Mouse (Mus musculus): Measurements from ENCODE around the gene Myo16. TPM values are rescaled to one million over a fixed set of nuclear protein-coding genes. Genes with fewer than 3 reads are reported as not detected.

Myo16 gene
- polyA plus RNA-seq, 1 experiment from 2014 or later: 4.1 TPM

GRCm38 (mm10) chr8:10243344-10243743, 89.6 kb downstream of the Myo16 start:
- Histone ChIP-seq H3K9me3 (no peaks in the 10 kb centered on the region), H3K9ac (replicated peaks) (no peak overlapping the region), H3K36me3 (no peaks in the 10 kb centered on the region), H3K4me2 (replicated peaks) (no peak overlapping the region), H3K4me3 (no peak overlapping the region), H3K27me3 (no peaks in the 10 kb centered on the region), H3K4me1 (no peaks in the 10 kb centered on the region), H3K27ac (replicated peaks) (no peak overlapping the region)
- no peak for ATAC-seq (replicated peaks)
- 87% methylated on average over 3 of the region's 3 CpGs for WGBS

DNA sequence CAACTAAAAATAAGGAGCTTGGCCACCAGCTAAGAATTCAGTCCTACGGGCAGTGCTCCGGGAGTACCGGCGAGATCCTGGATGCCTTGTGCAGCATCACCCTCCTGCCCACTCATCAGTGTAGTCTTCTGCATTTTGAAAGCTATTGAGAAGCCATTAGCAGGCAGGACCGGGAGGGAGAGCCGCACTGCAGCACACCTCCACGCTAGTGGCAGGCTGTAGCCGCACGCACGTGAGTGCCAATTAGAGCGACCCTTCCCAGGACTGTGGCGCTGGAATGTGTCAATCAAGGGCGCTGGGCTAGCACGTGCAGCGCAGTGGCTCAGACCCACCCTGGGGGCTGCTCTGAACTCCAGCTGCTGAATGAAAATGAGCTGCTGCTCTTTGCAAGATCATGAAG, 95.4 kb downstream of the Myo16 start:
- peak overlapping the region; percentile 26 for H3K4me3 ChIP-seq
- no peaks in the 10 kb centered on the region for H3K27me3 ChIP-seq
- H3K9ac ChIP-seq (replicated peaks): peak overlapping the region; percentile 30
- peak overlapping the region; percentile 50 for H3K4me2 ChIP-seq (replicated peaks)
- peaks cover 10% of the 10 kb centered on the region for H3K4me1 ChIP-seq
- ATAC-seq (replicated peaks): peak; percentile 87
- no peak overlapping the region for H3K27ac ChIP-seq (replicated peaks)
- H3K9me3 ChIP-seq: no peaks in the 10 kb centered on the region
- no peaks in the 10 kb centered on the region for H3K36me3 ChIP-seq
- 1% methylated on average over 15 of the region's 15 CpGs for WGBS

DNA sequence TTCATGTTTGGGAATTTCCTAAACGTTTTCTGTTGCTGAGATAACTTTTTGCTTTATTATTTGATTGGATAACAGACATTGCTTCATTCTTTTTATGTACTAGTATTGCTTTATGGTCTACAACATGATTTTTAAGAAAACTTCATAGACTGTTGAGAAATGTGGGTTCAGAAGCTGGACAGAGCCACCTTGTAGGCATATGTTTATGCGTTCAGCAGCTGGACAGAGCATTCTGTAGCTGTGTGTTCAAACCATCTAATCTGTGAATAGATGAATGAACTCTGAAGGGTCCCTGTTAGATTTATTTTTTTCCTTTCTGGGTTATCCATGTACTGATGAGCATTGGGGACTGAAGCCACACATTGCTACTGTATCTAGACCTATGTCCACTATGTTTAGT, 102.0 kb downstream of the Myo16 start:
- no peak overlapping the region for H3K4me3 ChIP-seq
- no peaks in the 10 kb centered on the region for H3K36me3 ChIP-seq
- 82% methylated on average over 2 of the region's 2 CpGs for WGBS
- no peaks in the 10 kb centered on the region for H3K27me3 ChIP-seq
- no peak overlapping the region for H3K27ac ChIP-seq (replicated peaks)
- H3K9ac ChIP-seq (replicated peaks): no peak overlapping the region
- H3K9me3 ChIP-seq: no peaks in the 10 kb centered on the region
- no peak for ATAC-seq (replicated peaks)
- no peak overlapping the region for H3K4me2 ChIP-seq (replicated peaks)
- H3K4me1 ChIP-seq: no peaks in the 10 kb centered on the region

GRCm38 (mm10) chr8:10256563-10256962, 102.9 kb downstream of the Myo16 start:
- no peaks in the 10 kb centered on the region for H3K27me3 ChIP-seq
- no peaks in the 10 kb centered on the region for H3K4me1 ChIP-seq
- H3K9ac ChIP-seq (replicated peaks): no peak overlapping the region
- H3K4me3 ChIP-seq: no peak overlapping the region
- no peaks in the 10 kb centered on the region for H3K9me3 ChIP-seq
- no peak for ATAC-seq (replicated peaks)
- 84% methylated on average over 3 of the region's 3 CpGs for whole genome bisulfite sequencing
- no peak overlapping the region for H3K4me2 ChIP-seq (replicated peaks)
- H3K36me3 ChIP-seq: no peaks in the 10 kb centered on the region
- H3K27ac ChIP-seq (replicated peaks): no peak overlapping the region

DNA sequence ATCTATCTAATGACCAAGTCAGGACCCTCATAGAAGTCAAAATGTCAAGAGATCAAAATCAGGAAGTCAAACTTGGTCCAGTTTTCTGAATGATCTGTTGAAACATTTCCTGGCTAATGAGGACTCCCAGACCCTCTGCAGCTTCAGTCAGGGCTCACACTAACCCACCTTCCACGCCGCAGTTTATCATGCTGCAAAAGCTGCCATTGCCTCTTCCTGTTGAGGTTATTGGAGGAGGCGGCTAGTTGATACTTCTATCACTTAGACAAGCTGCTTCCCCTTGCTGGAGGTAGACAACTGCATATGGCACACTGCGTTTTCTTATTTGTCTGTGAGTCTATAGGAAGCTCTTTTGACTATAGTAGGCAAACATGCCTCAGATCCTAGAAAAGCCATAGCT, 116.4 kb downstream of the Myo16 start:
- Histone ChIP-seq H3K4me1 (no peaks in the 10 kb centered on the region), H3K27me3 (no peaks in the 10 kb centered on the region), H3K4me3 (no peak overlapping the region), H3K9me3 (no peaks in the 10 kb centered on the region), H3K4me2 (replicated peaks) (no peak overlapping the region), H3K9ac (replicated peaks) (no peak overlapping the region), H3K36me3 (no peaks in the 10 kb centered on the region), H3K27ac (replicated peaks) (no peak overlapping the region)
- ATAC-seq (replicated peaks): no peak
- 92% methylated on average over 4 of the region's 4 CpGs for WGBS

DNA sequence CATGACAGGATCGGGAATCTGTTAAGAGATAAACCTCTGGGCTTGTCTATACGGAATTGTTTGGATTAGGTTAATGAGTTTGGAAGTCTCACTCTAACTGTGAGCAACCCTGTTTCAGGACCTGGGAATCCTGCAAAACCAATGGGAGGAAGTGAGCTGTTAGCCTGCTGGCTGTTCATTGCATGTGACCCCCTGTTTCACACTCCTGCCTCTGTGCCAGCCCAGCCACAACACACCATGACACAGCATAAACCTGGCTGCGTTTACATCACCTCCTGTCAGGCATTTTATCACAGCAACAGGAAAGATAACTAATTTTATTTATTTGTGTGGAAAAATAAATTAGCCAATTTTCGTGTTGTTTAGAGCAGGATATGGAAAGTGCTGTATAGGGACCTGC, 138.9 kb downstream of the Myo16 start:
- Histone ChIP-seq H3K4me2 (replicated peaks) (no peak overlapping the region), H3K36me3 (no peaks in the 10 kb centered on the region), H3K27me3 (no peaks in the 10 kb centered on the region), H3K9ac (replicated peaks) (no peak overlapping the region), H3K4me1 (no peaks in the 10 kb centered on the region), H3K4me3 (no peak overlapping the region), H3K9me3 (no peaks in the 10 kb centered on the region), H3K27ac (replicated peaks) (no peak overlapping the region)
- ATAC-seq (replicated peaks): no peak
- 73% methylated on average over 4 of the region's 4 CpGs for WGBS

DNA sequence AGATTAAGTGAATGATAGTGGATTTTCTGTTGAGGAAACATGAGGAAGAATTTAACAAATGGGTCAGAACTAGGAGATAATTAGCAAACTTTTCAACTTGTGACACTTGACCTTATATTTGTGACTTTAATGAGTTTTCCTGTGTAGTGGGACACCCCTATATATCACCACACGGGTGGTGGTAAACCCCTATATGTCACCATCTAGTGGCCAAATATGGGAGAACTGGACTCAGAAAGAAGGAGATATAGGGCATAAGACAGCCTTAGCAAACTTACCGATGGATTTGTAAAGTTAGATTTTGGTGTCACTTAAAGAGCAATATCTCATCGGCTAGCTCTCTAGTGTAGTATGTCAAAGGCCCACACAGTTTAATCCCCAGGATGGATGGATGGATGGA, 147.1 kb downstream of the Myo16 start:
- no peak overlapping the region for H3K4me3 ChIP-seq
- H3K36me3 ChIP-seq: no peaks in the 10 kb centered on the region
- H3K9ac ChIP-seq (replicated peaks): no peak overlapping the region
- H3K9me3 ChIP-seq: no peaks in the 10 kb centered on the region
- no peak overlapping the region for H3K4me2 ChIP-seq (replicated peaks)
- no peak for ATAC-seq (replicated peaks)
- peaks cover 16% of the 10 kb centered on the region; the same call in 1 of the 2 replicates for H3K4me1 ChIP-seq
- H3K27ac ChIP-seq (replicated peaks): no peak overlapping the region
- H3K27me3 ChIP-seq: no peaks in the 10 kb centered on the region
- 43% methylated on average over 3 of the region's 3 CpGs for WGBS

DNA sequence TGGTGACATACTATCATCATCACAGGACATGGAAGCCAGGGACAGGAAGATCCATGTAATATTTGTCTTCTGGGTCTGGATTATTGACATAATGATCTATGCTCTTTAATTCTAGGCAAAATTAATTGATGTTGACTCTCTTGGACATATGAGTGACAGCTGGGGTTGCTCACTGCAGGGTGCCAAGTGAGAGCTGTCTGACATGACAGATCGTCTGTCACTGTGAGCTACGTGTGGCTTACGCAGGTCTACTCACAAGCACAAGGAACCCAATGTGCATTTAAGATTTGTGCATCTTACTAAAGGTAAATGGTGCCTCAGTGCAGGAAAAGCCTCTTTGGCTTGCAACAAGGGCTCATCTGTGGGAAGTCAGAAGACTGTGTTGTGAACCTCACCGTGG, 149.3 kb downstream of the Myo16 start:
- Histone ChIP-seq H3K36me3 (no peaks in the 10 kb centered on the region), H3K4me1 (peaks cover 21% of the 10 kb centered on the region), H3K27me3 (no peaks in the 10 kb centered on the region), H3K4me3 (no peak overlapping the region), H3K4me2 (replicated peaks) (no peak overlapping the region), H3K9ac (replicated peaks) (no peak overlapping the region), H3K27ac (replicated peaks) (peak overlapping the region; percentile 36; the same call in 1 of the 2 replicates), H3K9me3 (no peaks in the 10 kb centered on the region)
- ATAC-seq (replicated peaks): no peak
- WGBS: 65% methylated on average over 4 of the region's 4 CpGs

DNA sequence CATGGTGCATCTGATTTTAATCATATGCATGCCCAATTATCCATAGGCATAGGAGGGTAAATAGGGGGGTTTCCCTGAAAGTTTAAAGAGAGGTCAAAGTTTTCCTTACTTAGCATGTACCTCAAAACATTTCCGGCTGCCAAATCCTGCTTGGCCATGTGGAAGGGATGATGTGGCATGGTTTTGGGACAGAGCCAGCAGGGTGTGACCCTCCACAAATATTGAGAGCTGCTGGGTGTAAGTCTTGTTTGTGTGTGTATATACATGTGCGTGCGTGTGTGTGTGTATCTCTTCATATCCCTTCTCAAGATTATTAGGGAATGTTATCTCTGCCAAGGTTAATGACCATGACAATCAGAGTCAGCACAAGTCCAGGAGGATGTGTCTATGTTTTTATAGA, 150.3 kb downstream of the Myo16 start:
- 80% methylated on average over 3 of the region's 3 CpGs for WGBS
- no peak overlapping the region for H3K4me3 ChIP-seq
- no peak for ATAC-seq (replicated peaks)
- H3K4me1 ChIP-seq: peaks cover 22% of the 10 kb centered on the region
- no peak overlapping the region for H3K4me2 ChIP-seq (replicated peaks)
- H3K27me3 ChIP-seq: no peaks in the 10 kb centered on the region
- no peak overlapping the region for H3K9ac ChIP-seq (replicated peaks)
- no peaks in the 10 kb centered on the region for H3K9me3 ChIP-seq
- no peak overlapping the region for H3K27ac ChIP-seq (replicated peaks)
- no peaks in the 10 kb centered on the region for H3K36me3 ChIP-seq

DNA sequence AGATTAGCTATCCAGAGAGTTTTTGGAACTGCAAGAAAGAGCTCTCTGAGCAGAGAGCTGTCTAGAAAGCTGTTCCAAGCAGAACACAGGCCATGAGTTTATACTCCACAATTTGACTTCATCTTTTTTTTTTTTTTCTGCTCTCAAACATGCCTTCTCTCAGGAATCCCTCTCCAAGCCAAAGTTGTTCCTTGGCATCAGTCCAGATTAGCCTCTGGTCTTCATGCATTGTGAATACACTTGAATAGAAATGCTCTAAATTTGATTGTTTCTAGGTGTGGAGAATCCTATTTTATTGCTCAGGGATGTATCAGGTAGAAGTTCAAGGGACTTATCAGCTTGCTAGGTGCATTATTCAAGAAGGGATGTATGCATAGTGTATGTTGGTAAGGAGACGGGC, 151.0 kb downstream of the Myo16 start:
- Histone ChIP-seq H3K9ac (replicated peaks) (no peak overlapping the region), H3K36me3 (no peaks in the 10 kb centered on the region), H3K27ac (replicated peaks) (no peak overlapping the region), H3K4me2 (replicated peaks) (no peak overlapping the region), H3K27me3 (no peaks in the 10 kb centered on the region), H3K4me1 (peaks cover 22% of the 10 kb centered on the region), H3K4me3 (no peak overlapping the region), H3K9me3 (no peaks in the 10 kb centered on the region)
- no peak for ATAC-seq (replicated peaks)
- 67% methylated on average over 1 of the region's 1 CpGs for WGBS

- peaks cover 22% of the 10 kb centered on the region for H3K4me1 ChIP-seq
These were observed 153.6 kb downstream of the Myo16 start for GRCm38 (mm10) chr8:10307345-10307744.

DNA sequence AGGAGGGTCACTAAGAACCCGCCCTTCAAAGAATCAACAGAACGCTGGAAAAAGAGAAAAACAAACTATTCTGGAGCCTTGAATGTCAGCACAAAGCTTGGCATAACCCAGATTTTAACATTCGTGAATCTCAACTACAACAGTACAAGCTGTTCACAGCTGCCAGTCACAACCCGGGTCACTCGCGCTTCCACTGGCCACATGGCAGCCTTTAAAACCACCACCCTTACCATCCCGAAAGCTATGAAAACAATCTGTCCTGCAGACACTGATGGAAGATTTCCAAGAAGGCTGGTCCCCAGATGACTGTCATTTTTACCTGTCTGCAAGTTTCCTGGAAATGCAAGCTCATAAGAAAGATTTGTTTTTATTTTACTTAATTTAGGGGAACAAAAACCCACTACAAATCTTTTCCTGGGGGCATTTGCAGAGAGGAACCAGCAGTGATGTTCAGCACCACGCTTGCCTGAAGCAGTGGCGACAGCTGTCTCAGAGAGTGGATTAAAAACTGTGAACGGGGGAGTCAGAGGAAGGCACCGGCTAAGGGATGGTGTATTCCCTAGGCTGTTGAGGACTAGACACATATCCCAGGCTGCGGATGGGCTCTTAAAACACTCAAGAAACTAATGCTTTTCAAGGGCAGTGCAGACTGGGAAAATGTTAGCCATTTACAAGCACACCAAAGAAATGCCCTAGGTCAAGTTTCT, 154.2 kb downstream of the Myo16 start:
- Histone ChIP-seq H3K9ac (replicated peaks) (no peak overlapping the region), H3K4me2 (replicated peaks) (no peak overlapping the region), H3K4me3 (no peak overlapping the region), H3K27ac (replicated peaks) (no peak overlapping the region), H3K36me3 (no peaks in the 10 kb centered on the region), H3K27me3 (no peaks in the 10 kb centered on the region), H3K4me1 (peaks cover 22% of the 10 kb centered on the region), H3K9me3 (no peaks in the 10 kb centered on the region)
- 54% methylated on average over 12 of the region's 12 CpGs for WGBS
- ATAC-seq (replicated peaks): no peak

More at GRCm38 (mm10) chr8:10307345-10307744, 153.6 kb downstream of the Myo16 start:
- Histone ChIP-seq H3K36me3 (no peaks in the 10 kb centered on the region), H3K9ac (replicated peaks) (no peak overlapping the region), H3K27me3 (no peaks in the 10 kb centered on the region), H3K27ac (replicated peaks) (no peak overlapping the region), H3K4me2 (replicated peaks) (no peak overlapping the region), H3K4me3 (no peak overlapping the region), H3K9me3 (no peaks in the 10 kb centered on the region)
- WGBS: 91% methylated on average over 6 of the region's 6 CpGs
- no peak for ATAC-seq (replicated peaks)

DNA sequence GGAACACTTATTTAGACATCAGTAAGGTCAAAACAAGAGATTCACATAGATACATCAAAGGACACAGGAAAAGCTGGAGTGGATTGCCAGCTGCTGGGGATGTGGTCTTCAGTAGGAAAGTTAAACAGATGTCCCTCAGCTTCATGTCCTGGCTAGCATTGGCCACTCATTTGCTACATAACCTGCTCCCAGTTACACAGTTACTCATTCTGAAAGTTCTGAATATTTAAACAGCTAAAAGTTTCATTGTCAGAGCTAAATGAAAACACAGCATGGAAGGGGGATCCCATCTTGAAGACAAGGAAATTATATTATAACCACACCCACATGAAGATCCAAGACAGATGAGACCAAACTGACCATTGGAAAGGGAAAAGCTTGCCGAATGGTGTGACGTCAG, 156.8 kb downstream of the Myo16 start:
- Histone ChIP-seq H3K4me2 (replicated peaks) (no peak overlapping the region), H3K4me3 (no peak overlapping the region), H3K4me1 (peaks cover 6% of the 10 kb centered on the region), H3K9me3 (no peaks in the 10 kb centered on the region), H3K27ac (replicated peaks) (no peak overlapping the region), H3K9ac (replicated peaks) (no peak overlapping the region), H3K36me3 (no peaks in the 10 kb centered on the region), H3K27me3 (no peaks in the 10 kb centered on the region)
- ATAC-seq (replicated peaks): no peak
- 90% methylated on average over 2 of the region's 2 CpGs for WGBS
